Mouse (Mus musculus) bone marrow macrophage, adult 2 months (primary cell): Measurements from ENCODE around the gene Prkca.

Source experiments
- CTCF ChIP-seq: IDR thresholded peaks from 2 replicates; pipeline ENCODE4 v1.5.1; 2012; ENCODE audit warnings: low read depth, mild to moderate bottlenecking, low read length, moderate library complexity
- POLR2A ChIP-seq: IDR thresholded peaks from 2 replicates; pipeline ENCODE4 v1.6.1; 2012; ENCODE audit warnings: mild to moderate bottlenecking, low read depth, low read length, borderline replicate concordance

GRCm38 (mm10) chr11:108228497-108228896 is 115.2 kb downstream of the Prkca start:
- no peak for TF ChIP-seq POLR2A
- no peak for TF ChIP-seq CTCF
